Comparison of ENCODE assay signal across 8 mouse cellular contexts in the genomic region with DNA sequence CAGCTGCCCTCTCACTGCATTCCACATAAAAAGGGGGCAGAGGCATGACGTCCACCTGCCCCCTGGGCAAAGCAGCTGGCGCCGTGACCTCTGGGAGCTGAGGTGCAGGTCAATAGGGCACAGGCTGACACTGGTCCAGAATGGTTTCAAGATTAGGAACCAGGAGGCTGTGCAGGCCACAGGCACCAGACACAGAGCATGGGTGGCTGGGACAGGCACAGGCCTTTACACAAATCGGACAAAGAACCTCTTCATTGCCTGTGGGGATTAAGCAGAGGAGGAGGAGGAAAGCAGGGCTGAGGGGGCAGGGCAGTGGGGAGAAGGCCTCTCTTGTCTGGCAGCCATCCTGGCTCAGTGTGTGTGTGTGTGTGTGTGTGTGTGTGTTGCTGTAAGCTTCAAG. TPM values are rescaled to one million over a fixed set of nuclear protein-coding genes. Genes with fewer than 3 reads are reported as not detected.
DNase-seq lines count a peak whose midpoint lies in the region; ATAC-seq and TF ChIP-seq lines count a peak whose summit lies in the region.

No protein-coding gene starts in this region.

- ATAC-seq in embryonic facial prominence, embryonic 14.5 days (ENCODE audit: low read depth) = peak; percentile 47; the same call in 1 of the 2 replicates
- ATAC-seq in midbrain, embryonic 16.5 days = peak; percentile 75
- no peak for ATAC-seq in megakaryocyte-erythroid progenitor cell, adult 5-6 weeks (replicated peaks; ENCODE audit: low FRiP score, low TSS enrichment, poor library complexity, severe bottlenecking)

- H3K4me1 ChIP-seq in embryonic facial prominence, embryonic 14.5 days (ENCODE audit: control insufficient read depth, insufficient read depth, low read length) = no peaks in the 10 kb centered on the region
- H3K4me1 ChIP-seq in midbrain, embryonic 16.5 days (ENCODE audit: control insufficient read depth, insufficient read depth, low read length) = no peaks in the 10 kb centered on the region

- H3K27ac ChIP-seq in embryonic facial prominence, embryonic 14.5 days (replicated peaks; ENCODE audit: low read depth, low read length) = no peak overlapping the region
- H3K27ac ChIP-seq in layer of hippocampus, adult 2 months = peak overlapping the region; percentile 54
- peak overlapping the region; percentile 23 for H3K27ac ChIP-seq in midbrain, embryonic 16.5 days (ENCODE audit: low read length)

- H3K9ac ChIP-seq in embryonic facial prominence, embryonic 14.5 days (ENCODE audit: low read depth, low read length) = no peak overlapping the region
- H3K9ac ChIP-seq in midbrain, embryonic 16.5 days (ENCODE audit: low read depth, low read length) = no peak overlapping the region

- H3K9me3 ChIP-seq in embryonic facial prominence, embryonic 14.5 days (ENCODE audit: control insufficient read depth, low read length) = no peaks in the 10 kb centered on the region
- no peaks in the 10 kb centered on the region for H3K9me3 ChIP-seq in midbrain, embryonic 16.5 days (replicated peaks; ENCODE audit: control insufficient read depth, low read length, poor library complexity, severe bottlenecking)

- no peak overlapping the region for H3K4me3 ChIP-seq in embryonic facial prominence, embryonic 14.5 days (ENCODE audit: low read depth, low read length)
- no peak overlapping the region for H3K4me3 ChIP-seq in layer of hippocampus, adult 2 months
- H3K4me3 ChIP-seq in midbrain, embryonic 16.5 days (ENCODE audit: low read depth, low read length) = no peak overlapping the region

- H3K4me2 ChIP-seq in embryonic facial prominence, embryonic 14.5 days (ENCODE audit: low read depth, low read length) = no peak overlapping the region
- no peak overlapping the region for H3K4me2 ChIP-seq in midbrain, embryonic 16.5 days (ENCODE audit: low read length)

- no peak for TF ChIP-seq CTCF in layer of hippocampus, adult 2 months (conservative IDR thresholded peaks at IDR 0.05)

- no peaks in the 10 kb centered on the region for H3K27me3 ChIP-seq in embryonic facial prominence, embryonic 14.5 days (replicated peaks; ENCODE audit: control insufficient read depth, insufficient read depth, low read length)
- no peaks in the 10 kb centered on the region for H3K27me3 ChIP-seq in midbrain, embryonic 16.5 days (ENCODE audit: control insufficient read depth, insufficient read depth, low read depth, low read length)

- 33% methylated on average over 4 of the region's 4 CpGs for WGBS in embryonic facial prominence, embryonic 14.5 days
- WGBS in midbrain, embryonic 16.5 days = 28% methylated on average over 4 of the region's 4 CpGs

- H3K36me3 ChIP-seq in embryonic facial prominence, embryonic 14.5 days (ENCODE audit: control insufficient read depth, insufficient read depth, low read length) = 0 out of 2 replicates have a peak, but pooled peaks cover 7% of the 10 kb centered on the region
- H3K36me3 ChIP-seq in midbrain, embryonic 16.5 days (ENCODE audit: control insufficient read depth, insufficient read depth, low read length) = no peaks in the 10 kb centered on the region

- DNase-seq in layer of hippocampus, adult 11-12 months (ENCODE audit: low spot score) = peak; percentile 41
- no peak for DNase-seq in layer of hippocampus, adult 9-10 months (ENCODE audit: low spot score)
- peak; percentile 22 for DNase-seq in embryonic facial prominence, embryonic 14.5 days (ENCODE audit: low spot score)
- DNase-seq in layer of hippocampus, adult 2 months (ENCODE audit: low spot score in 2 of 2) = peak; percentile 23 to 41
- DNase-seq in adrenal gland, postnatal 36 days = no peak
- DNase-seq in urinary bladder, postnatal 4 days (ENCODE audit: low spot score in 2 of 2) = no peak

RNA-seq across cellular contexts. Expression of gene Saysd1, which starts 5.8 kb away (rescaled TPM):
- polyA plus RNA-seq in embryonic facial prominence, embryonic 14.5 days (2014; fragmentation: Nextera tagmentation; extraction: Ambion mirVana) = 14.2 and 14.6 TPM in 2 replicates
- total RNA-seq in layer of hippocampus, adult 2 months (2021) = 1 to 10 TPM; 4.8 to 5.2 TPM
- 11.6 and 12.6 TPM in 2 replicates for polyA plus RNA-seq in midbrain, embryonic 16.5 days (2015; fragmentation: Nextera tagmentation; extraction: Ambion mirVana)
- total RNA-seq in megakaryocyte-erythroid progenitor cell, adult 5-6 weeks (2014; fragmentation: Nextera tagmentation) = 2.1 and 3.9 TPM in 2 replicates
- total RNA-seq in megakaryocyte-erythroid progenitor cell, adult 5-6 weeks (2017) = 1.6 and 2.1 TPM in 2 replicates
- 1 to 10 TPM; 8.2 to 8.3 TPM for total RNA-seq in adrenal gland, postnatal 36 days (2021)

RNA-seq across cellular contexts. Expression of gene Kcnk5, which starts 37.5 kb away (rescaled TPM):
- polyA plus RNA-seq in embryonic facial prominence, embryonic 14.5 days (2014; fragmentation: Nextera tagmentation; extraction: Ambion mirVana) = 4.4 and 4.9 TPM in 2 replicates
- total RNA-seq in layer of hippocampus, adult 2 months (2021) = under 1 TPM; 0.10 to 0.23 TPM
- 0.70 and 0.85 TPM in 2 replicates for polyA plus RNA-seq in midbrain, embryonic 16.5 days (2015; fragmentation: Nextera tagmentation; extraction: Ambion mirVana)
- total RNA-seq in megakaryocyte-erythroid progenitor cell, adult 5-6 weeks (2014; fragmentation: Nextera tagmentation) = 7.4 and 7.7 TPM in 2 replicates
- 5.4 and 9.4 TPM in 2 replicates for total RNA-seq in megakaryocyte-erythroid progenitor cell, adult 5-6 weeks (2017)
- 10 to 100 TPM in 1 of 2 experiments, 1 to 10 TPM in 1; 8.6 to 13.9 TPM for total RNA-seq in adrenal gland, postnatal 36 days (2021)

Comparison
In these comparisons a context has a peak if more than half of its experiments do, and no peak if none do; other contexts are left out.
1. DNase-seq: peak in layer of hippocampus, adult 11-12 months (single experiment), embryonic facial prominence, embryonic 14.5 days (single experiment) and layer of hippocampus, adult 2 months (2 of 2); none in layer of hippocampus, adult 9-10 months (single experiment), adrenal gland, postnatal 36 days (0 of 2) and urinary bladder, postnatal 4 days (0 of 2).
2. RNA of gene Kcnk5, which starts 37.5 kb away (total RNA-seq): 8.6 to 13.9 TPM in adrenal gland, postnatal 36 days and 5.4 to 9.4 TPM in megakaryocyte-erythroid progenitor cell, adult 5-6 weeks; 0.10 to 0.23 TPM in layer of hippocampus, adult 2 months; every median in the first group is over 4 times any median in the second.